Mouse (Mus musculus) kidney, adult 18-20 months (tissue): ENCODE results near the gene 1700037H04Rik.

ENCODE experiments used
- DNase-seq: peaks from one replicate; pipeline ENCODE4 v3.0.0; 2021

1700037H04Rik gene

GRCm38 (mm10) chr2:131178828-131179245 is 19.0 kb upstream of the 1700037H04Rik start:
- DNase-seq = peak; percentile 61

GRCm38 (mm10) chr2:131177932-131178331 is 18.1 kb upstream of the 1700037H04Rik start:
- no peak for DNase-seq

- DNase-seq = peak; percentile 76
Measured at GRCm38 (mm10) chr2:131176491-131176890, 16.6 kb upstream of the 1700037H04Rik start.

GRCm38 (mm10) chr2:131175945-131176309 is 16.0 kb upstream of the 1700037H04Rik start:
- no peak for DNase-seq

- DNase-seq = no peak
Measured at GRCm38 (mm10) chr2:131175286-131175944, 15.5 kb upstream of the 1700037H04Rik start.

GRCm38 (mm10) chr2:131174700-131175099 is 14.8 kb upstream of the 1700037H04Rik start:
- peak; percentile 72 for DNase-seq

GRCm38 (mm10) chr2:131172322-131172721 is 12.4 kb upstream of the 1700037H04Rik start:
- no peak for DNase-seq

- peak; percentile 80 for DNase-seq
Measured at GRCm38 (mm10) chr2:131171401-131172104, 11.7 kb upstream of the 1700037H04Rik start.

- DNase-seq = no peak
Measured at GRCm38 (mm10) chr2:131170936-131171335, 11.1 kb upstream of the 1700037H04Rik start.

GRCm38 (mm10) chr2:131168914-131169313 is 9.0 kb upstream of the 1700037H04Rik start:
- DNase-seq = no peak

- DNase-seq = no peak
Measured at GRCm38 (mm10) chr2:131167984-131168383, 8.1 kb upstream of the 1700037H04Rik start.

- DNase-seq = no peak
Measured at GRCm38 (mm10) chr2:131166172-131166571, 6.3 kb upstream of the 1700037H04Rik start.

GRCm38 (mm10) chr2:131163924-131164323 is 4.0 kb upstream of the 1700037H04Rik start:
- DNase-seq = peak; percentile 64

- peak; percentile 57 for DNase-seq
Measured at GRCm38 (mm10) chr2:131160671-131161111, 810 bp upstream of the 1700037H04Rik start.

GRCm38 (mm10) chr2:131159491-131159910 is 380 bp downstream of the 1700037H04Rik start:
- DNase-seq = no peak

GRCm38 (mm10) chr2:131156987-131157386 is 2.9 kb downstream of the 1700037H04Rik start:
- no peak for DNase-seq

GRCm38 (mm10) chr2:131154036-131154435 is 5.8 kb downstream of the 1700037H04Rik start:
- DNase-seq = no peak

- DNase-seq = no peak
Measured at GRCm38 (mm10) chr2:131152166-131152730, 7.6 kb downstream of the 1700037H04Rik start.

GRCm38 (mm10) chr2:131149254-131149578 is 10.7 kb downstream of the 1700037H04Rik start:
- no peak for DNase-seq

- DNase-seq = no peak
Measured at GRCm38 (mm10) chr2:131148353-131149253, 11.3 kb downstream of the 1700037H04Rik start.

GRCm38 (mm10) chr2:131147043-131147365 is 12.9 kb downstream of the 1700037H04Rik start:
- DNase-seq = no peak

GRCm38 (mm10) chr2:131146193-131147042 is 13.5 kb downstream of the 1700037H04Rik start:
- no peak for DNase-seq
